Mouse (Mus musculus) mouse trophoblast stem cell (cell line): ENCODE results near the gene Gm20815.
"Not testable (repeated sequence)": the region's sequence is repeated elsewhere in the genome, so short reads cannot be mapped to it uniquely, and the experiment has no call there.

Experiments
- in situ Hi-C, 2 experiments: fragments of 300-500 bp; cut with MseI, MboI; formaldehyde crosslinking; loops; 2 replicates in 1 of 2; 3 replicates in 1 of 2; pipeline ENCODE4 v1.15.1; 2025

The Gm20815 gene

GRCm38 (mm10) chrY:8835069-8835468, at the start of gene Gm20815:
TSS of gene Gm20815 (minus strand) at chrY:8835169.
- in situ Hi-C loops, result not testable (repeated sequence)
